Mouse (Mus musculus): Measurements from ENCODE around the gene Sec14l5. TPM values are rescaled to one million over a fixed set of nuclear protein-coding genes. Genes with fewer than 3 reads are reported as not detected.
A peak's percentile ranks its signal among the peaks of the same experiment; 100 is the strongest.

The Sec14l5 gene
- total RNA-seq, 2 experiments from 2014 or later: 9.5 to 10.3 TPM

GRCm38 (mm10) chr16:5146367-5147036 is 407 bp upstream of the Sec14l5 start:
- intact Hi-C loops (cut with DNase I): loop anchor here (5.0 kb wide), 1 partner anchor 36 kb away; no protein-coding TSS in a partner anchor
- peak; percentile 54 to 73 for DNase-seq

DNA sequence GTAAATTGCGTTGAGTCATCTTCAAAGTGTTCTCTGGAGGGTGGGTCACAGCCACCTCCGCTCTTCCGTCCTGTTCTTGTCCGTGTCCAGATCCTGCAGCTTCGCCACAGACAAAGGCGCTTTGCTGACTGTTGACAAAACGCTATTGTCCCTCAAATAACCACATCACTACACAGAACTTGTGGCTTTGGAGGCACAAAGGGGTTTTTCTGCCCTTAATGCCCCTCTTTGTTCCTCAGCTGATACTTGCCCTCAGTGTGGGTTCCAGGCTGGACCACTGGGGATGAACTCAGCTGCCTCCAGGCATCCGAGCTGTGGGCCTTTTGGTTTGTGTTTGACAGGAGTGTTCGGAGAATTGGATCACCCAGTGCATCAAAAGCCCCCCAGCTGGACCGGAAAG is 3.6 kb downstream of the Sec14l5 start:
- intact Hi-C loops (cut with DNase I): no loop called here
- no peak for DNase-seq

DNA sequence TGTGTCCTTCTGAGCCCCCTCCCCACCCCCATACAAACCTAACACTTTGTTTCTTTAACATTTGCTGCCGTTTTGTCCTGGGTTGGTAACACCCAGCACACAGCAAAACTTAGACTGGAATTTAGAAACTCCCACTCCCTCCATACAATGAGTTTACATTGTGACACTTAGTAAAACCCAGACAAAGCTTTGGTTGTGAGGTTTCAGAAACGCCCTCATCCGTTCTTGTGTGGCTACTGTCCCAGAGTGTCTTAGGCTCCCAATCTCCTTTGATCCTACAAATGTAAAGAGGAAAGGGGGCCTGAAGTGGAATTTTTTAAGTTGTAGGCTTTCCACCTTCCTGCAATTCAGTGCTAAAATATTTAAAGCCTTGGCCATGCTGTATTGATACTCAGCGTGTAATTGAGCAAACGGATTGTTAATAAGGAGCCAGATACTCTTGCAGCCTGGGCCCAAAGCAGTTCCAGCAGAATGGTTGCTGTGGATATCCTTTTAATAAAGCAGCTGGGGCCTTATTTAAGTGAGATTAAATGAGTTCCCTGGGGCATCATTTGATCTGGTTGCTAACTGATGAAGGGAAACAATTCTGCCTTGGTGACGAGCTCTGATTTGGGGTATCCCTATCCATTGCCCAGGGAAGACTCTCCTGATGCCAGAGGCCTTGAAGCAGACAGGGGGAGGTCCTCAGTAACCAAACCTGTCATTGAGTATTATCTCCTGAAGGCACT is 6.6 kb downstream of the Sec14l5 start:
- DNase-seq: no peak
- intact Hi-C loops (cut with DNase I): no loop called here

GRCm38 (mm10) chr16:5155014-5155413 is 8.1 kb downstream of the Sec14l5 start:
- intact Hi-C loops (cut with DNase I): no loop called here
- no peak for DNase-seq

GRCm38 (mm10) chr16:5156495-5156894 is 9.6 kb downstream of the Sec14l5 start:
- intact Hi-C loops (cut with DNase I): no loop called here
- no peak for DNase-seq

DNA sequence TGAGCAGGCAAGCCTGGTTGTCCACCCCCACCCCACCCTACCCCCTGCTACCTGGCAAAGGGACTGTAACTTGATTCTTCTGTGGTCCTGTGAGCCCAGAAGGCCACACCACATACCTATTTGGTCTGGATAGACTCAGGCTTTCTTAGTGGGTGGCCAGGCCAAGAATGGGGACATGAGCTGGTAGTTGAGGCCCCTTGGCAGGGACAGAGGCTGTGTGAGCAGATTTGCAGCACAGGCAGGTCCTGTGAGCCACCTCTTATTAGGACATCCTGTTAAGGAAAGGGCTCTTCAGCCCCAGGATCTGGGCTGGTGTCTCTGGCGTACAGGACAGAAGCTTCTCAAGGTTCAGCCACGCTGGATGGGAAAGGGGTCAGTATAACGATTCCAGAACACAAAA is 10.2 kb downstream of the Sec14l5 start:
- intact Hi-C loops (cut with DNase I): no loop called here
- DNase-seq: no peak

GRCm38 (mm10) chr16:5159248-5159647 is 12.3 kb downstream of the Sec14l5 start:
- DNase-seq: no peak
- intact Hi-C loops (cut with DNase I): no loop called here

DNA sequence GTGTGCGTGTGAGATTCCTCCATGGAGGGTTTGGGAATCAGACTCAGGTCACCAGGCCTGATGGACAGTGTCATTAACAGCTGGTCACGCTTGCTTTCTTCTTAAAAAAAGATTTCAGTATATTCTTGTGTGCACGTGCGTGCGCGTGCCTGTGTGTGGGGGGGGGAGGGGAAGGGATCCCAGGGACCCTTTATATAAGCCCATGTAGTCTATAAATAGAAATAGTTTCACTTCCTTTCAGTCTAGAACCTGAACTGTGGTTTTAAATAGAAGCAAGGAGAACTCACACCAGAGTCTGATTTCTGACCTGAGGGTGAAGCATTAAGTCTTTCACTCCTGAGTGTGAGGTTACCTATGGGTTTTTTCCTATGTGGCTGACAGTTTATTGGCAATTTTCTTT is 17.4 kb downstream of the Sec14l5 start:
- intact Hi-C loops (cut with DNase I): no loop called here
- DNase-seq: no peak

- intact Hi-C loops (cut with DNase I): no loop called here
These were observed 21.1 kb downstream of the Sec14l5 start for GRCm38 (mm10) chr16:5168038-5168437.

DNA sequence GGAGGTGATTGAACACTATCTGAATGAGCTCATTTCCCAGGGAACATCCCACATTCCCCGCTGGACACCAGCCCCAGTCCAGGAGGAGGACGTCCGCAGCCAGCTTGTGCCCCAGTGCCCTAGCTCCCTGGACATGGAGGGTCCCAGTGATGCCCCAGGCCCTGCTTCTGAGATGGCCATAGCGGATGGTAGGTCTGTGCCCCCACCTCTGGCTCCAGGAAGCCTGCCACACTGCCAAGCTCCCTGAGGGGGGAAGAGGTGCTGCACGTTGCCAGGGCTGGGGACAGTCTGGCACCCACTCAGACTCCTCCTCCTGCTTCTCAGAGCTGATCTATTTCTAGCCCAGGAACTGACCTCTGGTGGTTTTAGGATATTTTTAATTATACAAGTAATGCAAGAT is 21.9 kb downstream of the Sec14l5 start:
- DNase-seq: peak in 1 of 2 experiments; percentile 56
- intact Hi-C loops (cut with DNase I): no loop called here

More at GRCm38 (mm10) chr16:5168038-5168437, 21.1 kb downstream of the Sec14l5 start:
- DNase-seq: no peak

- intact Hi-C loops (cut with DNase I): no loop called here
- no peak for DNase-seq
These were observed 25.7 kb downstream of the Sec14l5 start for GRCm38 (mm10) chr16:5172636-5173035.

DNA sequence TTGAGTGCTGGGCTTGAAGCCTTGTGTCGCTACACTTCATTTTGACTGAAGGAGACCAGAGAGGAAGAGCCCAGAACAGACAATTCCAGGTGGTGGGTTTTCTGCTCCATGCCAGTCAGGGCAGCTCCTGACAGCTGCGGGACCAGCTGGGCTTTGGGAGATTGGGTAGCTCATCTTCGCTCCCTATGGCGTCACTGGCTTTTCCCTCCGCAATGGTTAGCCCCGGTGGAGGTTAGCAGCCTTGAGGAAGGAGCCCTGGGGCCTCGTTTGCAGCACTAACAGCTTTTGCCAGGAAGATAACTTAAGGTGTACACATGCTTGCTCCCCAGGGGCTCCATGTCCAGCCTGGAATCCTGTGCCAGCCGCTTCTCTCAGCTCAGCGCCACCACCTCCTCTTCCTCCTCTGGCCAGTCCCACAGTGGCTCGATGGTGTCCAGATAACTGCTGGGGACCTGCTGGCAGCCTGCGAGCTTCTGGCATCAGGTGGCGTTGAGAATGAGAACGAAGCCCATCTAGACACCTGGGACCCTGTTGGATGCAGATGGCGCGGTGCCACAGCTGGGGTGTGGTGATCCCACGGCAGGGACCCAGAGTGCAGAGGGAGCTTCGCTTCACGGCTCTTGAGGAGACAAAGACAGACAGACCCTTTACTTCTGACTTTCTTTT is 36.5 kb downstream of the Sec14l5 start:
- no peak for DNase-seq
- intact Hi-C loops (cut with DNase I): loop anchor here (5.0 kb wide), 1 partner anchor 36 kb away; the partner anchor contains the start of gene Sec14l5

DNA sequence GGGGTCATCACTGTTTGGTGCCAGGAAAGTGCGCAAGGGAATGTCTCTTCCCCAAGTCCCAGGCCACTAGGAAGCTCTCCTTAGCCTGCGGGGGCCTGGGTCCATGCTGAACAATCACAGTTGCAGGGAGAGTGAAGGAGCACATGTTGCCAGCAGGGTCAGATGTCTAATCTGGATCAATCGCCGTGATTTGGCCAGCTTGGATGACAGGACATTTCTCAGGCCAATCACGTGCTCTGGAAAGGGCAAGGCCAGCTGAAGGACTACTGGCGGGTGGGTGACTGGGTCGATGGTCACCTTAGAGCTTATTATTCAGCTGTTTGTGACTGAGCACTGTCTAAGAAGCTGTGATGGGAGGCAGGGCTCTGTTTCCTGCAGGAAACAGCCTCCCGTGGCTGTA is 37.2 kb downstream of the Sec14l5 start:
- no peak for DNase-seq
- intact Hi-C loops (cut with DNase I): loop anchor here (5.0 kb wide), 1 partner anchor 37 kb away; the partner anchor contains the start of gene Sec14l5

DNA sequence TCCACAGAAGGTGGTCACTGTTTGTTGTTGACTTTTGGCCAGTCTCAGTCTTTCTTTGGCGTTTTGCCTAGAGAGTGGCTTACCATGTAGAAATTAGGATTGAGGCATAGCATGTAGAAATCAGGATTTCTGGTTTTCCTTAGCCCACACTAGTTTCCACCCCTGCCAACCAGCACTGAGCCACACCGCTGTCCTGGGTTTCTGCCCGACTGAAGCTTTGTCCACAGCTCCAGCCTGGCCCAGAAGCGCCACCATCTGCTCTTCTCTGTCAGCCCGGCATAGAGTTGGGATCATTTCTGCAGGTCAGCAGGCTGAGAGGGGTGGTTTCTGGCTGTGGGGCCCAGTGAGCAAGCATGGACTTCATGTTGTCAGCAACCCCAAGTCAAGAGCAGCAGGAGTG is 38.0 kb downstream of the Sec14l5 start:
- no peak for DNase-seq
- intact Hi-C loops (cut with DNase I): loop anchor here (5.0 kb wide), 1 partner anchor 38 kb away; the partner anchor contains the start of gene Sec14l5

- intact Hi-C loops (cut with DNase I): no loop called here
These were observed 38.8 kb downstream of the Sec14l5 start for GRCm38 (mm10) chr16:5185691-5186090.

GRCm38 (mm10) chr16:5186234-5186633 is 39.3 kb downstream of the Sec14l5 start:
- intact Hi-C loops (cut with DNase I): no loop called here
- DNase-seq: no peak

More at GRCm38 (mm10) chr16:5185691-5186090, 38.8 kb downstream of the Sec14l5 start:
- no peak for DNase-seq

DNA sequence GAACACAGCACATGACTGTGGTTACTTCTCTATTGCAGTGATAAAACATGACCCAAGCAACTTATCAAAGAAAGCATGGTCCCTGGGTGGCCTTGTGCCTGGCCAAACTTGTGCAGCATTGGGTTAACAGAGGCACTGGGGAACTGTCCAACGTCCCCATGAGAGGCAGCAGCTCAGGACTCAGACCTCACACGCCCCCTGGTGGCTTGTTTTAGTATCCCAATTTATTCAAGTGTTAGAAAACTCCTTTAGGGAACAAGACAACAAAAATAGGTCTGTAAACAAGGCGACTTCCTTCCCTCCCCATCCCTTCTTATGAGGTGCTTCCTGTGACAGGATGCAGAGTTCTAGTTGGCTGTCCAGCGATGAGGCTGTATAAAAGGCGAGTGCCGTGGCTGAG is 48.2 kb downstream of the Sec14l5 start:
- no peak for DNase-seq
- intact Hi-C loops (cut with DNase I): loop anchor here (5.0 kb wide), 2 partner anchors 133 to 213 kb away; no protein-coding TSS in a partner anchor

GRCm38 (mm10) chr16:5202681-5203080 is 55.8 kb downstream of the Sec14l5 start:
- no peak for DNase-seq

GRCm38 (mm10) chr16:5203200-5203599 is 56.3 kb downstream of the Sec14l5 start:
- intact Hi-C loops (cut with DNase I): loop anchor here (5.0 kb wide), 1 partner anchor 39 kb away; no protein-coding TSS in a partner anchor
- DNase-seq: no peak

More at GRCm38 (mm10) chr16:5202681-5203080, 55.8 kb downstream of the Sec14l5 start:
- intact Hi-C loops (cut with DNase I): loop anchor here (5.0 kb wide), 1 partner anchor 40 kb away; no protein-coding TSS in a partner anchor

- intact Hi-C loops (cut with DNase I): loop anchor here (5.0 kb wide), 1 partner anchor 38 kb away; no protein-coding TSS in a partner anchor
- DNase-seq: peak; percentile 58 to 75
These were observed 56.9 kb downstream of the Sec14l5 start, which contains the start of gene Nagpa for GRCm38 (mm10) chr16:5203668-5204433. Gene Nagpa (minus strand): TSS chr16:5204012.
